16 mouse cellular contexts compared by ENCODE assay signal in genomic region chr4:68790003-68790402, GRCm38 (mm10).
"Had no signal": no experiment of that assay in that cellular context is flagged by ENCODE, and none has a peak within 500 bp of the region (broad histone marks: within the 10 kb centered on the region; RNA-seq: fewer than 3 reads in every experiment).

No protein-coding gene starts in this region.

- DNase-seq: kidney, adult 11 months; kidney, adult 8-10 months; kidney, postnatal 25 days; liver, embryonic 13.5 days; lung, adult 2 months; lung, postnatal 14 days; lung, postnatal 4 days; midbrain, embryonic 14.5 days; retina, postnatal 1 day; right cerebral cortex, postnatal 25 days; spleen, adult 18-20 months; thymus, postnatal 25 days had no signal

- H3K27me3 ChIP-seq: liver, embryonic 13.5 days; stomach, embryonic 15.5 days had no signal

- H3K27ac ChIP-seq: kidney, postnatal 0 days; liver, embryonic 13.5 days; neural tube, embryonic 13.5 days; stomach, embryonic 15.5 days had no signal

- H3K36me3 ChIP-seq: liver, embryonic 13.5 days; stomach, embryonic 15.5 days had no signal

- H3K4me1 ChIP-seq: liver, embryonic 13.5 days; stomach, embryonic 15.5 days had no signal

- H3K9ac ChIP-seq: liver, embryonic 13.5 days; neural tube, embryonic 13.5 days; stomach, embryonic 15.5 days had no signal

- H3K4me3 ChIP-seq: liver, embryonic 13.5 days; neural tube, embryonic 13.5 days; stomach, embryonic 15.5 days had no signal

- H3K4me2 ChIP-seq: liver, embryonic 13.5 days; midbrain, embryonic 11.5 days; neural tube, embryonic 13.5 days; stomach, embryonic 15.5 days had no signal

- H3K9me3 ChIP-seq: liver, embryonic 13.5 days; neural tube, embryonic 13.5 days; stomach, embryonic 15.5 days had no signal
